ENCODE assay signal across 19 mouse cellular contexts in the genomic region with DNA sequence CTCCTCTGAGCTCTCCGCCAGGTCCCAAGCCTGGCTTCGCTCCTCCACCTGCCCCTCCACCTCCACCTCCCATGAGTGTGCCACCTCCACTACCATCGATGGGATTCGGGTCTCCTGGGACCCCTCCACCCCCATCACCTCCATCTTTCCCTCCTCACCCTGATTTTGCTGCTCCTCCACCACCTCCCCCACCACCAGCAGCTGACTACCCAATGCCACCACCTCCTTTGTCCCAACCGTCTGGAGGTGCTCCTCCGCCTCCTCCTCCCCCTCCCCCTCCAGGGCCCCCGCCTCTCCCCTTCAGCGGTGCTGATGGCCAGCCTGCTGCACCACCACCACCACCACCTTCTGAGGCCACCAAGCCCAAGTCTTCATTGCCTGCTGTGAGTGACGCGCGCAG. TPM values are rescaled to one million over a fixed set of nuclear protein-coding genes. Genes with fewer than 3 reads are reported as not detected.
"Had no signal": no experiment of that assay in that cellular context is flagged by ENCODE, and none has a peak within 500 bp of the region (broad histone marks: within the 10 kb centered on the region; RNA-seq: fewer than 3 reads in every experiment).

No protein-coding gene starts in this region.

- H3K27me3 ChIP-seq: neural tube, embryonic 12.5 days; neural tube, embryonic 13.5 days; neural tube, embryonic 15.5 days; stomach, embryonic 15.5 days had no signal

- H3K9ac ChIP-seq: neural tube, embryonic 12.5 days; neural tube, embryonic 13.5 days; neural tube, embryonic 15.5 days; stomach, embryonic 15.5 days had no signal

- H3K4me2 ChIP-seq: neural tube, embryonic 12.5 days; neural tube, embryonic 13.5 days; neural tube, embryonic 15.5 days; stomach, embryonic 15.5 days had no signal

- H3K4me3 ChIP-seq: neural tube, embryonic 12.5 days; neural tube, embryonic 13.5 days; neural tube, embryonic 15.5 days; stomach, embryonic 15.5 days had no signal

- DNase-seq: retina, postnatal 1 day; right cerebral cortex, adult 18-20 months; right cerebral cortex, postnatal 14 days; right cerebral cortex, postnatal 25 days; right cerebral cortex, postnatal 4 days; spleen, adult 18-20 months; thymus, adult 18-20 months; thymus, adult 2 months; thymus, postnatal 14 days; thymus, postnatal 25 days; thymus, postnatal 4 days had no signal

- H3K27ac ChIP-seq: neural tube, embryonic 12.5 days; neural tube, embryonic 13.5 days; neural tube, embryonic 15.5 days; stomach, embryonic 15.5 days had no signal

- H3K9me3 ChIP-seq: neural tube, embryonic 12.5 days; neural tube, embryonic 13.5 days; neural tube, embryonic 15.5 days; stomach, embryonic 15.5 days had no signal

RNA-seq across cellular contexts. Expression of a gene that starts 17.9 kb away (rescaled TPM):
- total RNA-seq: neutrophil, adult 5-6 weeks had no signal
- polyA plus RNA-seq: small intestine, adult 2 months; stomach, embryonic 14.5 days; thymus, adult 2 months; thymus, postnatal 0 days had no signal
